Mouse (Mus musculus): Measurements from ENCODE around the gene Mtmr3. TPM values are rescaled to one million over a fixed set of nuclear protein-coding genes. Genes with fewer than 3 reads are reported as not detected.

Gene Mtmr3
- polyA plus RNA-seq (2015; fragmentation: Nextera tagmentation; extraction: Ambion mirVana) = 28.1 and 33.4 TPM in 2 replicates

DNA sequence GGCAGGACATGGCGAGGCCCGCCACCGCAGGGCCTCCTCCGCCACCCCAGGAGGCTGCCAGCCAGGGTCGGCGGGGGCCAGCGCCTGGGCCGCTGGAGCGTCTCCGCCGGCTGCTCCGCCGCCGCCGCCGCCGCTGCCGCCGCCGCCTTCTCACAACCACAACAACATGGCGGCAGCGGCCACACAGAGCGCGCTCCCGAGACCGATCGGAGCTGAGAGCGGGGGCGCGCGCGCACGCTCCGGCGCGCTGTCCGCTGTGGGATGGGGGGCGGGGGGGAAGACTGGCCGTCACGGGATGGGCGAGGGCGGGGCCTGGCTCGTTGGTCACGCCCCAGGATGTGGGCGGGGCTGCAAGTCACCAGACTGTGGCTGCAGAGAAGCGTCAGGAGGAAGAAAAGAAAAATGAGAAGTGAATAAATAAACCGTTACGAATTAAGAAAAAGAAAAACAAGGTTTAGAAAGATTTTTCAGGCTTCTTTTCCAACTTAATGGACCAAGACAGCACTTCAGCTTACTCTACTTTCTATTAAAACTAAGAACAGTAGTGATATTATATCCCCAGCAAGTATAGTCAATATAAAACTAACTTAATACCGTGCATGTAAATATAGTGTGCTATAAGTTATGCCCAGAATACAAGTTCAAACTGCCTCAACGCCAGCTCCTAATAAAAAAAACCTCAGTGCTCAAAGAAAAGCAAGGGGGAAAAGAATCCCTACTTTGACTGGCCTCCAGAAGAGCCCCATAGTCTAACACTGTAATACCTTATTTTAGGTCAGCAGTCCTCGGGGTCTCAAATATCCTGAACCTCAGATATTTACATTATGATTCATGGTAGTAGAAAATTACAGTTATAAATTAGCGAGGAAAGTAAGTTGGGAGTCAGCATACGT, at the start of gene Mtmr3:
Gene Mtmr3 (minus strand): TSS at position 256 of the 893 bp plus-strand sequence.
- H3K4me3 ChIP-seq = peak within 1 kb of the TSS; percentile 94
- no peaks in the 10 kb centered on the region for H3K27me3 ChIP-seq
- H3K9me3 ChIP-seq = no peaks in the 10 kb centered on the region
- peak within 1 kb of the TSS; percentile 73 for H3K4me2 ChIP-seq
- peak; percentile 95 for ATAC-seq (ENCODE audit: low read depth)
- peak within 1 kb of the TSS; percentile 99 for H3K9ac ChIP-seq
- H3K36me3 ChIP-seq = no peaks in the 10 kb centered on the region
- peaks cover 32% of the 10 kb centered on the region for H3K4me1 ChIP-seq (replicated peaks)
- 5% methylated on average over 49 of the region's 53 CpGs for WGBS
- H3K27ac ChIP-seq (replicated peaks) = peak within 1 kb of the TSS; percentile 97

DNA sequence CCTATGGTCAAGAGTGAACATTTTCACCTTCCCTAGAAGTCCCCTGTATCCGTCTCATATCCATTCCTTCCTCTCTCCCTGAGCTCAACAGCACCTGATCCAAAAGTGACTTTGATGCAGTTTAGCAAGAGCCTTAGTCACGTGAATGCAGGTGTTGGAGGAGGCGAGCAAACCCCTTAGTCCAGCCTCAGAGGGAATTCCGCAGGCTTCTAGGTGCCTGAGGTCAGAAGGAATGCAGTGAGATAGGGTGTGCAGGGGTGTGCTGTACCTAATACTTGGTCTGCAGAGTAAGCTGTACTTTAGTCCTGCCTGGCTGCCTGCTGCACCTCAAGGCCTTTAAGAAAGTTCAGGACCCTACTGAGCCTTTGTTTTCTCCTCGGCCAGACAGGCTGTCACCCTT, 49.1 kb upstream of the Mtmr3 start:
- Histone ChIP-seq H3K9ac (no peak overlapping the region), H3K27ac (replicated peaks) (no peak overlapping the region), H3K4me2 (no peak overlapping the region), H3K27me3 (no peaks in the 10 kb centered on the region), H3K4me1 (replicated peaks) (peaks cover 8% of the 10 kb centered on the region), H3K4me3 (no peak overlapping the region), H3K36me3 (peaks cover 51% of the 10 kb centered on the region), H3K9me3 (no peaks in the 10 kb centered on the region)
- 36% methylated on average over 5 of the region's 5 CpGs for WGBS
- no peak for ATAC-seq (ENCODE audit: low read depth)

DNA sequence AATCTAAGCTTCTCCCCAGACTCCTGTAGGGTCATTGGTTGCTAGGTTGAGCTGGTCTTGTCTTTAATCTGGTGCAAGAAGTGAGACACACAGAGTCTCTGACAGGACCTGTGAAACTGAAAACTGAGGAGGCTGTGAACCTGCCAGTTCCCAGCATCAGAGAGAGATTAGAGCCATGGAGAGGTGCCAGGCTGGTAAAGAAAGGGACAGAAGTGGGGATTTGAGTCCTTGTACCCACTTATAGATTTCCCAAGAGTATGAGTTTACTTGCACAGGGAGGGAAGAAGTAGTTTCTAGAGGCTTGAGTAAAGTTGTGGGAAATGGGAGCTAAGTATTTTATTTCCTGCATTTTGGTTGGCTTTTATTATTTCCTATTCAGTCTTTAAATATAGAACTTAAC, 46.5 kb upstream of the Mtmr3 start:
- no peaks in the 10 kb centered on the region for H3K9me3 ChIP-seq
- no peak overlapping the region for H3K27ac ChIP-seq (replicated peaks)
- H3K9ac ChIP-seq = no peak overlapping the region
- H3K4me1 ChIP-seq (replicated peaks) = peaks cover 19% of the 10 kb centered on the region
- peaks cover 27% of the 10 kb centered on the region for H3K36me3 ChIP-seq
- H3K4me2 ChIP-seq = no peak overlapping the region
- no peaks in the 10 kb centered on the region for H3K27me3 ChIP-seq
- no peak overlapping the region for H3K4me3 ChIP-seq
- no peak for ATAC-seq (ENCODE audit: low read depth)

DNA sequence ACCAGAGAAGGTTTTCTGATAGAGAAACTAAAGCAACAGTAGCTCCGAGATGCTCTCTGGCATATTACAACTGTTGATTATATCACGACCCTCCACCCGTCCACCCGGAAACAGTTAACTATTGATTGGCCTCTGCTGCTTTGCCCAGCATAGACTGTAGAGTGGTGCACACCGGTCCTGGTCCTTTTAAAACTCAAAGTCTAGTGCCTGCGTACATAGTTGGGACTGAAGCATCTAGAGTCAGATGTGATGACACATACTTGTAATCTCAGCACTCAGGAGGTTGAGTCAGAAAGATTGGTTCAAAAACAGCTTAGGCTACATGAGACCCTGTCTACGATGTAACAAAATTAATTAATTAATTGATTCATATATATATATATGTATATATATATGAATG, 43.6 kb upstream of the Mtmr3 start:
- no peak for ATAC-seq (ENCODE audit: low read depth)
- 29% methylated on average over 7 of the region's 7 CpGs for WGBS
- peak overlapping the region; percentile 92 for H3K4me2 ChIP-seq
- peaks cover 20% of the 10 kb centered on the region for H3K36me3 ChIP-seq
- peak overlapping the region; percentile 90 for H3K4me3 ChIP-seq
- no peaks in the 10 kb centered on the region for H3K9me3 ChIP-seq
- H3K4me1 ChIP-seq (replicated peaks) = peaks cover 19% of the 10 kb centered on the region
- H3K27ac ChIP-seq (replicated peaks) = no peak overlapping the region
- H3K9ac ChIP-seq = peak overlapping the region; percentile 84
- no peaks in the 10 kb centered on the region for H3K27me3 ChIP-seq

DNA sequence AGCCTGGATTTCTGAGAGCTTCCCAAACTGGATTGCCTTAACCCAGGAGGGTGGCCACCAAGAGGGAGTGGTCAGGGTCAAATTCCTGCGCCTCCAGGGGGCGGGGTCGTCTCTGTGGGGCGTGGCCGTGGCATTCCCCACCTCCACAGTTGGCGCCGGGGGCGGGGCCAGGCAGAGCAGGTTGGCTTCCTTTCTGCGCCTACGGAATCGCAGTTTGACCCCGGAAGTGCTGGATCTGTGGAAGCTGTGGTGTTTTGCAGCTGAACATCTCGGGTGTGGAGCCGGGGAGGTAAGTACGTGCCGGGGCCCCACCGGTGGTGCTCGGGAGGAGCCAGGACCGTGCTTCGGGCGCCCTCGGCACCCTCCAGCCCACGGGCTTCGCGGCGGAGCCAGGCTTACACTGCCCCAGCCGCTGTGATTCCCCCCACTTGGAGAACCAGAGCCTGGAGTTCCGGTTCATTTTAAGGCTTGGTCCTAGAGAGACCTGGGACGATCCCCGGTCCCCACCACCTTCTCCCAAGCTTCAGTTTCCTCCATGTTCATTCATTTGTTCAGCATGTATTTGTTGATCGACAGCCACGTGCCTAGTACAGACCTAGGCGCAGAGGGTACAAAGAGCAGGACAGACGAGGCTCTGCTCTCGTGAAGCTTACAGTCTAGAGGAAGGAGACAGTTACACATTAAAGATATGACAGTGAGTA, 43.0 kb upstream of the Mtmr3 start, which contains the start of gene Ascc2:
Gene Ascc2 (plus strand): TSS at position 214 of the 701 bp plus-strand sequence.
- Histone ChIP-seq H3K27ac (replicated peaks) (peak within 1 kb of the TSS; percentile 61; the same call in 1 of the 2 replicates), H3K9ac (peak within 1 kb of the TSS; percentile 84), H3K4me3 (peak within 1 kb of the TSS; percentile 90), H3K27me3 (no peaks in the 10 kb centered on the region), H3K36me3 (peaks cover 20% of the 10 kb centered on the region), H3K9me3 (no peaks in the 10 kb centered on the region), H3K4me1 (replicated peaks) (peaks cover 19% of the 10 kb centered on the region), H3K4me2 (peak within 1 kb of the TSS; percentile 92)
- WGBS = under 1% methylated on average over 35 of the region's 35 CpGs
- peak; percentile 91 for ATAC-seq (ENCODE audit: low read depth)

DNA sequence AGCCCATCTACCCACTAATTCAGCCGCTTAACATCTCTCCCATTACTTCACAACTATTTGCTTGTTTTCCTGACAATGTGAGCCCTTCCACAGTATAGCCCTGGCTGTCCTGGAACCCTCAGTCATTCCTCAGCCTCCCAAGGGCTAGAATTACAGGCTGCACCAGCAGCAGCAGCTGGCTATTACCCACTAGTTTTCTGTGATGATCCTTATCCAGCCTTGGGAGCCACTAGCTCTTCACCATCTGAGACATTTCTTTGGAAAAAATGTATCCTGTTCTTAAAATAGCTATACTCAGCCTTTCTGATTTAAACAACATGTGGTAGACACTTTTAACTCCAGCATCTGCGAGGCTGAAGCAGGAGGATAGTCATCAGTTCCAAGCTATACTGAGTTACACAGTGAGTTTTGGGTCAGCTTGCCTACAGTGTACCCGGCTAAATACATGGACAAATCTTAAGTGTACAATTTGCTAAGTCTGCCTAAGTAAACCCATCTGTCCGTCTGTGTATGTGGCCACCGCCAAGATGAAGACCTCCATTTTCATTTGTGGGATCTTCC, 42.2 kb upstream of the Mtmr3 start:
- H3K27me3 ChIP-seq = no peaks in the 10 kb centered on the region
- peak overlapping the region; percentile 92 for H3K4me2 ChIP-seq
- no peak overlapping the region for H3K9ac ChIP-seq
- H3K9me3 ChIP-seq = no peaks in the 10 kb centered on the region
- 59% methylated on average over 5 of the region's 5 CpGs for WGBS
- no peak for ATAC-seq (ENCODE audit: low read depth)
- peaks cover 19% of the 10 kb centered on the region for H3K4me1 ChIP-seq (replicated peaks)
- H3K27ac ChIP-seq (replicated peaks) = no peak overlapping the region
- peak overlapping the region; percentile 90 for H3K4me3 ChIP-seq
- H3K36me3 ChIP-seq = peaks cover 13% of the 10 kb centered on the region

DNA sequence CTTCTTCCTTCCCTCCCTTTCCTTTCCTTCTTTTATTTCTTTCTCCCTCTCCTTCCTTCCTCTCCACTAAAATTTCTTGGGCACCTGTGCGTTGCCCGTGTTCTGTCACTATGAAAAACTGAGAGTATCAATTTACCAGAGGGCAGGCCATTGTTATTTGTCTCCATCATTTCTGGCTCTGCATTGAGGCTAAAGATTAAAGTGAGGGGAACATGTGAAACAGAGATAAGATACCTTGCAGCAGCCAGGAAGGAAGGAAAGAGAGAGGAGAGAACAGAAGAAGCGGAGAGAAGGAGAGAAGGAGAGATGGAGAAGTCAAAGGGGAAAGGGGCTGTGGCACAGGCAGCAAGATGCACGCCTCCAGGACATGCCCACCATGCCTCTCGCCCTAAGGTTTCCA, 39.7 kb upstream of the Mtmr3 start:
- Histone ChIP-seq H3K4me1 (replicated peaks) (peaks cover 22% of the 10 kb centered on the region), H3K36me3 (no peaks in the 10 kb centered on the region), H3K27ac (replicated peaks) (no peak overlapping the region), H3K4me3 (no peak overlapping the region), H3K27me3 (no peaks in the 10 kb centered on the region), H3K4me2 (no peak overlapping the region), H3K9ac (no peak overlapping the region), H3K9me3 (no peaks in the 10 kb centered on the region)
- WGBS = 70% methylated on average over 5 of the region's 5 CpGs
- no peak for ATAC-seq (ENCODE audit: low read depth)

DNA sequence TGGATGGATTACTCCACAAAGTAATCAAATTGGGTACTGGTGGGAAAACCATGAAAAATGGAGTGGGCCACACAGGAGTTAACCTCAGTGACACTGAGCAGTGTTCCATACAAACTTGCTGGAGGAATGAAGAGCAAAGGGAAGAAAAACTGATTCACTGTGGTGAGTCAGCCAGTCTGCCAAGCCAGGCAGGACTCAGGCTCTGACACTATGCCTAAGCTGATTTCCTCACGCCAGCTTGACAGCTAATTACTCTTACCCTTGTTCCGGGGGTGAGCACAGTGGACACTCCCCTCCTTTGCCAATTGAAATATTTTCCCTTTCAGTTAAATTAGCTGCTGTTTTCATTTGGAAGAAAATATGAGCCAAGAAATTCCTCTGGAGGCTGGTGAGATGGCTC, 38.8 kb upstream of the Mtmr3 start:
- no peak for ATAC-seq (ENCODE audit: low read depth)
- 42% methylated on average over 2 of the region's 2 CpGs for WGBS

DNA sequence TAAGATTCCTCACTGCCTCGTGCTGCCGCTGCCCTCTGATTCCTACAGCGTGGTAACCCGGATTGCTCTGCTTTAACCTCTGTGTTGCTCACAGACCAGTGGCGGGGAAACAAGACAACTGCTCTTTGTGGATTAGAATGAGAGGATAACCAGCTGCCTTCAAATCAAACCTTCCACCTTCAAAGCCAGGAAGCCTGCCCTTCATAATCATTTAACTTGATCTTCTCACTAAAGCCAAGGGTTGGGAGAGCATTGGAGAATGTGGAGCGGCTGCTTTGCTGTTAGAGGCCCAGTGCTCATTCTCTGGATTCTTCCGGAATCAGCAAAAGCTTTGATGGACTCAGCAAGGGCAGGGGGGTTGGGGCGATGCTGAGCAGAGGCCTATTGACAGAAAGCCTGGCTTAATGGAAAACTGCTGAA, 35.2 kb upstream of the Mtmr3 start:
- Histone ChIP-seq H3K36me3 (no peaks in the 10 kb centered on the region), H3K27me3 (no peaks in the 10 kb centered on the region), H3K4me1 (replicated peaks) (peaks cover 14% of the 10 kb centered on the region; the same call in 1 of the 2 replicates), H3K9me3 (no peaks in the 10 kb centered on the region), H3K9ac (no peak overlapping the region), H3K4me2 (no peak overlapping the region), H3K4me3 (no peak overlapping the region), H3K27ac (replicated peaks) (no peak overlapping the region)
- WGBS = 46% methylated on average over 8 of the region's 8 CpGs
- ATAC-seq (ENCODE audit: low read depth) = no peak

More for the DNA sequence above, 38.8 kb upstream of the Mtmr3 start:
- peaks cover 13% of the 10 kb centered on the region for H3K4me1 ChIP-seq (replicated peaks)
- H3K4me3 ChIP-seq = no peak overlapping the region
- H3K9ac ChIP-seq = no peak overlapping the region
- H3K36me3 ChIP-seq = no peaks in the 10 kb centered on the region
- H3K4me2 ChIP-seq = no peak overlapping the region
- no peaks in the 10 kb centered on the region for H3K27me3 ChIP-seq
- no peak overlapping the region for H3K27ac ChIP-seq (replicated peaks)
- no peaks in the 10 kb centered on the region for H3K9me3 ChIP-seq

DNA sequence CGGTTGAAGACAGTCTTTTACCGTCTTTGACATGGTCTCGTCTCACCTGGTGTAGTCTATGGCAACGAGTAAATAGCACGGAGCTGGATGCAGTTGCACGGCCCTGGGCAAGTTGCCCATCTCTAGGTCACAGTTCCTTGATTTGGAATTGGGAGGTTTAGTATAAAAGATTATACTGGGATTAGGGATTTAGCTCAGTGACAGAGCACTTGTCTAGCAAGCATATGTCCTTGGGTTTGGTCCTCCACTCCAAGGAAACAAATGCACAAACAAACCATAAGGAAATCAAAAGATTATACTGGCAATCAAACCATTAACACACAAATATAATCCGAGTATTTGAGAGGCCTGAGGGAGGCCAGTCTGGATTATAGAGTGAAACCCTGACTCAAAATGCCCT, 33.0 kb upstream of the Mtmr3 start:
- H3K27me3 ChIP-seq = no peaks in the 10 kb centered on the region
- WGBS = 77% methylated on average over 7 of the region's 7 CpGs
- H3K36me3 ChIP-seq = no peaks in the 10 kb centered on the region
- no peak overlapping the region for H3K9ac ChIP-seq
- peaks cover 15% of the 10 kb centered on the region; the same call in 1 of the 2 replicates for H3K4me1 ChIP-seq (replicated peaks)
- no peak overlapping the region for H3K27ac ChIP-seq (replicated peaks)
- no peak overlapping the region for H3K4me2 ChIP-seq
- ATAC-seq (ENCODE audit: low read depth) = peak; percentile 32; the same call in 1 of the 2 replicates
- H3K4me3 ChIP-seq = no peak overlapping the region
- no peaks in the 10 kb centered on the region for H3K9me3 ChIP-seq

DNA sequence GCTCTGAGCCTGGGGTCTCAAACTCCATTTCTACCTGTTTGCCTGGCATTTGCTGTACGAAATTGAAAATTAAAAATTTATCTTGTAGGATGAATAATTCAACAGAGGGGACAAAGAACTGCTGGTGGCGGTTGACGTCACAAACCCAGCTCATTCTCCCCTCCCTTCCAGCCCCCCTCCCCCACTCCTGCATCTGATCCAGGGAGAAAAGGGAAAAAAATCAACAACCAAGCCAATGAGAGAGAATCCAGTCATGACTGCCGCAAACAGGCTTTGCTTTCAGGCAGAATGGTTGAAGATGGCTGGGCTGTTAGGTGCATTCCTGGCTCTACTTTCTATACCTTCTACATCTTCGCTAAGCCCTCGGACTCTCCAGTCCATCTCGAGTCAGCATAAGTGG, 31.3 kb upstream of the Mtmr3 start:
- Histone ChIP-seq H3K36me3 (no peaks in the 10 kb centered on the region), H3K4me3 (no peak overlapping the region), H3K27me3 (no peaks in the 10 kb centered on the region), H3K4me2 (no peak overlapping the region), H3K9me3 (no peaks in the 10 kb centered on the region), H3K9ac (no peak overlapping the region), H3K27ac (replicated peaks) (peak overlapping the region; percentile 28; the same call in 1 of the 2 replicates), H3K4me1 (replicated peaks) (peaks cover 24% of the 10 kb centered on the region; the same call in 1 of the 2 replicates)
- 71% methylated on average over 7 of the region's 7 CpGs for WGBS
- no peak for ATAC-seq (ENCODE audit: low read depth)

DNA sequence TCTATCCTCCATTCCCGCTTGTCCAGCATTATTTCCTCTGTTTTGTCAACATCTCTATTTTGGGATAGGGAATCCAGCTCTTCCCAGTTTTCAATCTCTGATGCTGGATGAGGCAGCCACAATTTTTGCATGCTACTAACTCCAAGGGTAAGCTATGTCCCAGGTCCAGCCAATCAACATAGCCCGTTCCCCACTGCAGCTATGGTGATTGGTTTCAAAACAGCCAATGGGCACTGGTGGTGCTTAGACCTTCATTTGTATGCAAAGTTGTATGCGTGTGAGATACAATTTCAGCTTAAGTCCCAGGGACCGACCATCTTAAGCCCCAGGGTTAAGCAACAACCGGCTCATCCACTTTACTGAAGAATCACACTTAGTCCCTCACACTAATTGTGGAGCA, 28.3 kb upstream of the Mtmr3 start:
- Histone ChIP-seq H3K36me3 (no peaks in the 10 kb centered on the region), H3K27ac (replicated peaks) (no peak overlapping the region)
- 62% methylated on average over 5 of the region's 5 CpGs for WGBS

More for the DNA sequence above, 28.3 kb upstream of the Mtmr3 start:
- no peak overlapping the region for H3K4me3 ChIP-seq
- peaks cover 20% of the 10 kb centered on the region; the same call in 1 of the 2 replicates for H3K4me1 ChIP-seq (replicated peaks)
- H3K9me3 ChIP-seq = no peaks in the 10 kb centered on the region
- no peak overlapping the region for H3K9ac ChIP-seq
- no peaks in the 10 kb centered on the region for H3K27me3 ChIP-seq
- no peak overlapping the region for H3K4me2 ChIP-seq
- ATAC-seq (ENCODE audit: low read depth) = no peak
